Mouse (Mus musculus) regulatory T cell (primary cell): ENCODE results near the gene Cntn4.
"Not testable (repeated sequence)": the region's sequence is repeated elsewhere in the genome, so short reads cannot be mapped to it uniquely, and the experiment has no call there.

ENCODE experiments used
- in situ Hi-C: fragments of 300-600 bp; cut with MboI, MseI; formaldehyde crosslinking; loops from one replicate; pipeline ENCODE4 v1.15.1; 2025; ENCODE audit warnings: high pct_unique_total_duplicates

Cntn4 gene

DNA sequence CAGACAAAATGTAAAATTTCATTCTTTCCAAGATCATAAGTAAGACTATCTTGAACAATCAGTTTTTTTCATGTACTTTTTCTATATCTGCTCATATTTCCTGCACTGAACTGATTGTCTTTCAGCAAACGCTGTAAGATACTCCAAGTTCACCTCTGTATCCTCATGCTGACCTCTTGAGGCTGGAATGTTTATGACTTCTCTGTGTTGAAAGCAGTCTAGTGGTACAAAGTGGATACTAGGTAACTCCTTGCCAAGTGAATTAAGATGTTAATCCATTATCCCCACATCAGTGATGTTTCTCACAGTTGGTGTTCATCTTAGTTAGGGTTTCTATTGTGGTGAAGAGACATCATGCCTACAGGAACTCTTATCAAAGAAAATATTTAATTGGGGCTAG, 651.5 kb downstream of the Cntn4 start:
- in situ Hi-C loops: no loop called here

DNA sequence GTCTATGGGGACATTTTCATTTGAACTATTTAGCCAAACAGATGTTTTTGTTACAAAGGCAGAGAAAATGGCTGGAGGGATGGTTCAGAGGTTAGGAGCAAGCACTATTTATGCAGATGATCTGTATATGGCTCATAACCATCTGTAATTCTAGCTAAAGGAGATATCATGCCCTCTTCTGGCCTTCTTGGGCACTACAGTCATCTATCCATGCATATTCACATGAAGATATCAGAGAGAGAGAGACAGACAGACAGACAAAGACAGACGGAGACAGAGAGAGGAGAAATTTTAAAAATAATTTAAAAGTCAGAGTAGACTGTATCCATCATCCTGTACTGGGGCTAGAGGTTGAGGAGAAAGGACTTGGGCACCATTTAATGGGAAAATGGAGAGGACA, 652.2 kb downstream of the Cntn4 start:
- in situ Hi-C loops: no loop called here

DNA sequence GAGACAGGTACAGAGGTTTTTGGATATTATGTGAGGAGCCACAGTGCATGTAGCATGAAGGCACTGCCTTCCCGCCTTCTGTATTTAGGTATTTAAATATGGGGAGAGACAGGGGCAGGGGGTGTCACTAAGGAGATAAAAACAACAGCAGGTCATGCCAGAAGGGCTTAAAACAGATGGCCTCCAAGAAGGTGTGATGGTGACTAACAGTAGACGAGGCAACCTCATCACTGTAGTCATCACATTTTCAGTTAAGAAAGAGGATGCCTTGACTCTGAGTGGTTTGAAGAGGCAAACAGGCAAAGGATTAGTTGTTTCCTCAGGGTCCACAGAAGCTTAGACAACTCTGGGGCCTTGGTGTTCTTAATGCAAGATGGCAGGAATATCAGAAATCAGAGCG, 655.0 kb downstream of the Cntn4 start:
- in situ Hi-C loops: no loop called here

DNA sequence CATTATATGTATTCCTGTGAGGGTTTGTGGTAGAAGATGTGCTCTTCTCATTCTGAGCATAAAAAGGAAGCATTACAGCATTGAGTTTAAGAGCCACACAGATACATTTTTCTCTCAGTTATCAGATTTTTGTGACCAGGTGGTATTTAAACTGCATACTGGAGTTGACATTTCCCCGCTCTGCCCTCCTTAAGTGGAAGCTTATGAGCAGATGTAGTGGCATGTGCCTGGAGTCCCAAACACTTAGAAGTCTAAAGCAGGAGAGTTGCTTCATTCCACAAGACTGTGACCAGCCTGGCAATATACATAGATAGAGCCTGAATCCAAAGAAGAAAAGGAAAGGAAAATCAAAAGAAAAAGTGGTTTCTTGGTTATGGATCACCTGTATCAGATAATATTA, 655.5 kb downstream of the Cntn4 start:
- in situ Hi-C loops: no loop called here

DNA sequence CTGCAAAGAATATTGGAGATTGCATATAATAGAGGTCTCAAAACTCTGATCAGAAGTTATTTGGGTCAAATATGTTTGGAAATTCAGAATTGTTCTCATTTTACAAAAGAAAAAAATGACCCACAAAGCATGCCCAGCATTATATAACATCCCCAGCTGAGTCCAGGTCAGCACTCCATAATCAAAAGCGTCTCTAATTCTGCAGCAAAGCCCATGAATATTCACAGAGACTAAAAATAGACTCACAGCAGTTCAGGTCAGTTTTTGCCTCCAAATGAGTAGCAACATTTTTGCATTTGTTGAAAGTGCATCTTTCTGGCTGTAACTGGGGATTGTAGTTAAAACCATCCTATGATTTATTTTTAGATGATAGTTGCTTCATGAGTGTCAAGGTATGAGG, 657.6 kb downstream of the Cntn4 start:
- in situ Hi-C loops: no loop called here

DNA sequence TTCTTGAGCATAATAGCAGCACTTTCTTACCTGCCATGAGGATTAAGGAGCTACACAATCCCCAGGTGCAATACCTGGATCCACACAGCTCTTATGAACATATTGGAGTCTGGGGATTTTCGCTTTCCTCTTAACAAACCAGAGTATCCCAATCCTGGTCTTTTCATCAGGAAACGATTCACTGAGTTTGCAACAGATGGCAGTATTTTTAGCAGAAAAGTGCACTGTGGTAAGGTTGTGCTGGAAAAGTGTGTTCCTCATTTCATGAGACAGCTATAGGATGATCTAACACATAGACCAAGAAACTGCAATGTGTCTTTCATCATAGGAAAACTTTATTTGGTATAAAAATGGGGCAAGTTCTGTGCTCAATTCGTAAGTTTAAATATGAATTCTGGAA, 659.3 kb downstream of the Cntn4 start:
- in situ Hi-C loops: no loop called here

DNA sequence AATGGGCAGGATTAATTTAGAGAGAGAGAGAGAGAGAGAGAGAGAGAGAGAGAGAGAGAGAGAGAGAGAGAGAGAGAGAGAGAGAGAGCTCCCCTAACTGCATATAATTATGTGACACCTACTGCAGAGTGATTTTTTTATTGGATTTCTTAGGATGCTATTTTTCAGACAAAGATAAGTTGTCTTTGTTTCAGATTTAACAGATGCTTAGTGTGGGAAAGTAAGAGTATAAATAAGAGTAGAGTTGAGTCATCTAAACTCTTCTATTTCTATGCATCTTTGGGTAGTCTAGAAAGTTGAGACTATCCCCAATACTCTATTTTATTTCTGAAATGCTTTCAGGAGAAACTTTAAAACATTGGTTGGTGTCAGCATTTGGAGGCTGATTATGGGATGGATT, 660.4 kb downstream of the Cntn4 start:
- in situ Hi-C loops: no loop called here

DNA sequence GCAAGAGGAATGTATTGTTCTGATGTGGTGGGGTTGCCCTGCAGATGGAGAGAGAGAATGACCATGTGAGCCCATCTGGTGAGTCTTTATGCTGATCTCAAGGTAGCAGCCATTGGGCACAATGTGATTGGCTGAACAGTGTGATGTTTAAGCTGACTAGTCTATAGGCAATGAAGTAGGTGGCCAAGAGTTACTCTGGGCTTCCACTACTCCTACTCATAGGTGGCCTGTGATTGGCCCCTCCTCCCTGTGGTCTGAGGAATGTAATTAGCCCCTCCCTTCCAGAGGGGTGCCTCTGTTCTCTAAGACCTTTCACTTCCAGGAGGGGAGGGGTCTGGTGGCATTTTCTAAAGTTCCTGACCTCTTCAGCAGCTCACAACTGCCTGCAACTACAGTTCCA, 663.7 kb downstream of the Cntn4 start:
- in situ Hi-C loops: no loop called here

DNA sequence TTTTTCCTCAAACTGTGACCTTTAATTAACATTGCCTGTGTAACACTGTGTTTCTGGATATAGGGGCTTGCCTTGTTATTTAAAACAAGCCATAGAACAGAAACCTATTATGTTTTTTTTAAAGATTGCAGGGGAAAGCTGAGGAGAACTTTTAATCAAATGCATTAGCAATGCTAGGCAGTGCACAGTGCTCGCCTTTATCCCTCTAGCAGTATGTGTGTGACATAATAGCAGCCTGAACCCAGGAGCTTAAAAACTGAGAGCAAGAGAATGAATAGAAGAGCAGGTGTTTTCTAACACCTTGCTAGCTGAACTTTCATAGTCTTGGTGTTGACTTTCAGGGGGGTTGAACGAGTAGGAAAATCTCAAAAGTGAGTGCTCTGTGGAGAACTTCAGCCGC, 672.6 kb downstream of the Cntn4 start:
- in situ Hi-C loops: no loop called here

DNA sequence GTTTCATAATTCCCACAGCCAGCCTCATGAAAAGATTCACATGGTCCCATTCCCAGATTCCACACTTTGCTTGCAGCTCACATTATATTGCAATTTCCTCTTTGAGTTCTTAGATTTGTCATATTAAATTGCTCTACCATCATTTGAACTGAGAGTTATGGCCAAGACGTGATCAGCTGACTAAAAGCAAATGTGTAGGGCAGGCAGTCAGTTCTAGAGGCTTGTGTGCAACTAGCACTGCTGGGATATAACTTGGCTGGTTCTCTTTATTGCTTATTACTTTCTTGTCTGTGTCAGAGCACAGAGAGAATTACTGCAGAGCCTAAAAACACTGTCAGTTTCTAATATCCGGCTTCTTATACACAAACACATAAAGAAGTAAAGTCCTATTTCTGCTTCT, 673.9 kb downstream of the Cntn4 start:
- in situ Hi-C loops: no loop called here

DNA sequence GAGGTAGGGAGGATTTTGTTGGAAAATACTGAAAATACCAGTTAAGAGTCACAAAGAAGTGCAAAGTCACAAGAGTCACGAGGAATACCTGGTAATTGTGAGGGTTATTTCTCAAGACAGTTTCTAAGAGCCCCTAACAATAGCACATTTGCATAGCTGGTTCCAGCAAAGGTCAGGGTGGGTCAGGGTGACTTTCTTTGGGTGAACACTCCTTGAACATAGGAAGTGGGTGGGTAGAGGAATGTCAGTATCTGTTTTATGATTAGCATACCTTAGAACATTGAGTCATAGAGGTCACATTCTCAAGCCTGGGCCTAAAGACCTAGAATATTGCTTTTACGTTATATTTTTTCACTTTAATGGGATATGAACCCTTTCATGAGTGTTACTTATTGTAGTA, 681.3 kb downstream of the Cntn4 start:
- in situ Hi-C loops: not testable (repeated sequence)

DNA sequence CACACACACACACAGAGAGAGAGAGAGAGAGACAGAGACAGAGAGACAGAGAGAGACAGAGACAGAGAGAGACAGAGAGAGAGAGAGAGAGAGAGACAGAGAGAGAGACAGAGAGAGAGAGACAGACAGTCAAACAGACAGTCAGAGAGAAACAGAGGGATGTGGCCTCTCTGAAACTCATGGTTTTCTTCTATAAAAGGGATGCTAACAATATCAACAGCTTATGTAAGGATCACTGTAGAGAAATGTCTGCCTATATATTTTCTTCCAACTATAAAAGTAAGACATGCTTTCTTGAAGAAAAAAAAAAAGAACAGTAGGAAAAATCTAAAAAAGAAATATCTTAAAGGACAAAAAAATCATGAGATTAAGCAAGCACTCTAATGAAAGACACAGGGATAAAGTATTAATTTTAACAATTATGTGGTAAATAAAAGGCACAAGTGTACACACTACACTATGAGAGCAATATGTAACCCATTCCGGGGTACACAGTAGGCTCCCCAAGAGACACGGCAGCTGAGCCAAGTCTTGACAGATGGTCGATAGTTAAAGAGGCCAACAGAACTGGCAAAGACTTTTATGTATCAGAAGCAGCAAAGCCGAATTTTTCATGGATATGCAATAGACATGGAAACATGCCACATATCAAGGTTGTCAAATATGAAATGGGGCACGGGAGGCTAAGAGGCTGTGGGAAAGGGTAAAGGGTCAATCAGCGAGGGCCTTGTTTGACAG, 704.0 kb downstream of the Cntn4 start:
- in situ Hi-C loops: no loop called here

DNA sequence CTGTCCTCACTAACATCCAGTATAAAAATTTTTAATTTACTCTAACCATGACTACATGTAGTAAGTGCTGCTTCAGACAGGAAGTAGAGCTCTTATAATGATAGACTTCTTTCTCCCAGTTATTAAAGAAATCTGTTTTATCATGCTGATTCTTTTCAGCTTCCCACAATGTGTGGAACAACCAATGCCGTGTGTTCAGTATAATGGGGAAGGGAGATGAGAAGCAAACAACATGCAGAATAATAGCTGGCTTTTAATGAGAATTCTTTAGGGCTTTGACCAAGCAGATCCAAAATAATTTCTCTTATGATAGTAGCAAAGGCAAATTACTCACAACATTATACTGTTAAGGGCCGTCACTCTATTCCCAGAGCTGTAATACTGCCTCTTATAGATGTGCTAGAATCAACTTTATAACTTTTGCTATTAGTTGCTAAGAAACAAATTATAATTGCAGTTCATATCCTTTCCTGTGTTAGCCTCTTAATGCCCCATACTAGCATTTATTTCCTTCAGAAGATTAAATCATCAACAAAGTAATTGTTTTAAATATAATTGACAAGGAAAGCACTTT, 710.5 kb downstream of the Cntn4 start:
- in situ Hi-C loops: no loop called here

DNA sequence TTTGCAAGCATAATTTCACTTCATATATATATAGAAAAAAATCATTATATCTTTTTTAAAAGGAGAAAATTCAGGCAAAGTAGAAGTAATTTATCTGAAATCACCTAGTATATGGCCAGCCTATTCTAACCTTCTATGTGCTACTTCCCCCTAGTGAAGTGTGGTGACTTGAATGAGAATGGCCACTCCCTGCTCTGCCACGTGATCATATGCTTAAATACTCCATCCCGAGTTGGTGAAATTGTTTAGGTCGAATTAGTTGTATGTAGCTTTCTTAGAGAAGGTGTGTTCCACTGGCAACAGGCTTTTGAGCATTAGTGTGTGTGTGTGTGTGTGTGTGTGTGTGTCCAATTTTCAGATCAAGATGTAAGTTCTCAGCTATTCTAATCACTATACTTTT, 730.6 kb downstream of the Cntn4 start:
- in situ Hi-C loops: no loop called here

DNA sequence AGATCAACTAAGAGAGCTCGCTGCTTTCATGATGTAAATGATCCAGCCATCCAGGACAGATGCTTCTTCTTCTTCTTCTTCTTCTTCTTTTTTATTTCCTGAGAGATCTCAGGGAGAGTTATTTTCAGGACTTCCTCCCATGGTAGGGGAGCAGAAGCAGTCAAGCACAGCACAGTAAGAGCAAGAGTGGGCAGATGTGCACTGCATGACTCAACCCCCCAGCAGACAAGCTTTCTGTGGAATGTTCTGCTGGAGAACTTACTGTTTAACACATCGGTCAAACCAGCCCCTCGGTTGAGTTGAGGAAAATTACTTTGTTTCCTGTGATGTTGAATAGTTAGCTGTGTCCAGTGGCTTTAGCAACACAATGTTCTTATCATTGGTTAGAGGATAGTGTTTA, 731.2 kb downstream of the Cntn4 start:
- in situ Hi-C loops: no loop called here

DNA sequence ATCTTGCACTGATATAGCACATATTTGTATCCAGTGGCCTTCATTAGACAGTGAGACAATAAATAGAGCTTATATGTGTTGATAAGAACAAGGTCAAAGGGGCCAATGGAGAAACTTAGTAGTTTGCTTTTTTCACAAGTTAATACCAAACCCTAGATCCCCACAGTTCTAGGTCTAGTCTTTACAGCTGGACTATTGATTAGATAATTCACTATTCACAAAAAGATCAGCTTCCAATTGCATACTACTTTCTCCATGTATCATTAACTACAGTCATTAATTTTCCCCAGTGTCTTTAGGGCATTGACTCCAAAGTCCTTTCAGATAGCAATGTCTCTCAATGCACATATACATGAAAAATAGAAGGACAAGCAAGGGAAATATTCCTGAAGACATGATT, 745.5 kb downstream of the Cntn4 start:
- in situ Hi-C loops: no loop called here

DNA sequence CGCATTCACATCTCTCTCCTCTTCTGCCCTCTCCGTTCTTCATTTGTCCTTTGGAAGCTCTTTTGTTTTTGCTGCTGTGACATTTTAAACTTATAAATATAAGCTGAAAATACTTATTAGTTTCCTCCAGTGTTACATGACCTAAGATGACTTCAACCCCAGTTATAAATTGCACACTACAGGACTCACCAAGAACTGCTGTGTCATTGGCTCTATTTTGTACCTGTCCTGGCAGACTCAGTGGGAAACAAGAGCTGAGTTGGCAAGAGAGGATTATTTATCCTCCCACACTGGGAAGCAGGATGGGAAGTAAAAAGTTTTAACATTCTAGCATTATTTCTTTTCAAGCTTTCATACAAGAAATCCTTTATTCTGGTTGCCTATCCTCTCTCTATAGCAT, 746.0 kb downstream of the Cntn4 start:
- in situ Hi-C loops: no loop called here

DNA sequence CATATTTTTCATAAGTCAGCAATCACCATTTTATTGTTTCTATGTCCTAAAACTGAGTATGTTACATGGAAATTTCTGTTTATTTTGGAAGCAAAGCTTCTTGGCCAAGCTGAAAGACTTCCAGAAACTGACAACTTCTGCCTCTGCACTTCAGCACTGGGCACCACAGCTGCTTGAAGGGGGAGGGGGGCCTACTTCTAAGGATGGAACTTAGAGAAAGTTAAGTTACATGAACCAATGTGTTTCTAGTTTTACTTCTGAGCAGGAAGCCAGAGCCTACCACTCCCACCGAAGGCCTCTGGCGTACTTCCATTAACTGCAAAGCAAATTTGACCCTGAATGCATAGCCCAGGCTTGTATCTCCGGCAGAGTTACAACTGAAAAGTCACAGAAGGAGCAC, 749.2 kb downstream of the Cntn4 start:
- in situ Hi-C loops: no loop called here

DNA sequence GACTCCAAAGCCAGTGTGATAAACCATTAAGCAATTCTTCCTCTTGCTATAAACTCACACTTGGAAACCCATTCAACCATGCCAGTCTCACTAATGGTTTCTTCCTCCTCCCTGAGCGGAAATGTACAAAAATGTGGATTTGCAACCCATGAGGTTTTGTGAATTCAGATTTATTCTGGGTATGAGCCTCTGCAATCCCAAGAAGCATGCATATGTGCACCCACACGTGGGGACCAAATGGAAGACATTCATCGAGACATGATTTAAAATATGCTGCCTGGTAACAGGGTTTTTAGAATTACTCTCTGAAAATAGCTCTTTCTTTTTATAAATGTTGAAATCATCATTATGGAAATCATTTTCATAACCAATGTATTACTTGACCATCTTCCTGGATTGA, 754.0 kb downstream of the Cntn4 start:
- in situ Hi-C loops: no loop called here

DNA sequence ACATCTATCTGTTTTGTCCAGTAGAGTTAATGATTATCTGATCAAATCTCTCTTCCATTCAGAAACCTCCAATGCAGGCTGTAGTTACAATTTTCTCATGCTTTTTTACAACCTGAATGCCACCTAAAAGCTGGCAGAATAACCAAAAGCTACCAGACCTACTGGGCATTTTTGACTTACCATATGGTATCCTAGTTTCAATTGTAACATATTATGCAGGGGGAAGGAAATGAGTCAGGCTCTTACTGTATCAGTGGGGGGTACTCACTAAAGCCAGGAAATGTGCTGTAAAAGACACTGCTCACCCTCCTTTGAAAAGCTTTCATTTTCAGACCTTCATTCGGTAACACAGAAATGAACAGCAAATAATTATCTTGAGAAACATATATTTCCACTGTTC, 763.3 kb downstream of the Cntn4 start:
- in situ Hi-C loops: no loop called here

DNA sequence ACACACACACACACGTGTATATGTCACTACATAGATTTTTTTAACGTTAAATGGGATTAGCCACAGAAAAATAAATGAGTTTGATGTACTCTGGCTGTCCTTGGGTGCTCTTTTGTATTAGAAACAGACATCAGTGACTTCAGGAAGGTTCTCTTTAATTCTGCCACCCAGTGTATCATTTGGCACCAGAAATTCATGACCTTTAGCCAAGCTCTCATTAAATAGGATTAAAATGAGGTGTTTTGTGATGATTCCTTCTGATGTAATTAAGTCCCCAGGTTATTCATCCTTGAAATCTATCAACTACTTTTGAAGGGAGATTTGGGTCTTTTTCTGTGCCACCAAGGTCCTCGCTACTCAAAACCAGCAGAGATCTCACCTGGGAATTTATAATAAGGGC, 763.8 kb downstream of the Cntn4 start:
- in situ Hi-C loops: no loop called here

DNA sequence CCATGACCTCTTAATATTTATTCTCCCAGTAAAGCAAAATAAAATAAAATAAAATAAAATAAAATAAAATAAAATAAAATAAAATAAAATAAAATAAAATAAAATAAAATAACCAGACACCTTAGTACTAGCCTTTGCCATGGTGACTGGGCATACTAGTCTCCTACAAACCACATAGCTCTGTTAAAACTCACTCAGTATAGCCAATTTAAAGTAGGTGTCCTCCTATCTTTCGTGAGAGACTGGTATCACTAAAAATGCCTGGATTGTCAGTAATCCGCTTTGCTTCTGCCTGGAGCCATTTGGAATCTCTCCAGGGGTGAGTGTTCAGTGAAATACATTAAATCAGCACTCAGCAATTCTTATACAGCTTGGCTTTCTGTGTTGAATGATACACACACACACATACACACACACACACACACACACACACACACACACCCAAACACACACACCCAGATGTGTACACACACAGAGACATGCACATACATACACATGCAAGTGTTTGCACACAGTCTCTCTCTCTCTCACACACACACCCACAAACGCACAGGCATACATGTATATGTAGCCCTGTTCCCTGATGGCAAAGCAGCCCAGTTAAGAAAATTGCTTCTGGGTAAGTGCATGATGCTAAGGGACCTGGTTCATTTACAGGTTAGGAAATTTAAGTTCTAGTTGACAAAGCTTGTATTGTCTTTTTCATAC, 776.8 kb downstream of the Cntn4 start:
- in situ Hi-C loops: no loop called here

DNA sequence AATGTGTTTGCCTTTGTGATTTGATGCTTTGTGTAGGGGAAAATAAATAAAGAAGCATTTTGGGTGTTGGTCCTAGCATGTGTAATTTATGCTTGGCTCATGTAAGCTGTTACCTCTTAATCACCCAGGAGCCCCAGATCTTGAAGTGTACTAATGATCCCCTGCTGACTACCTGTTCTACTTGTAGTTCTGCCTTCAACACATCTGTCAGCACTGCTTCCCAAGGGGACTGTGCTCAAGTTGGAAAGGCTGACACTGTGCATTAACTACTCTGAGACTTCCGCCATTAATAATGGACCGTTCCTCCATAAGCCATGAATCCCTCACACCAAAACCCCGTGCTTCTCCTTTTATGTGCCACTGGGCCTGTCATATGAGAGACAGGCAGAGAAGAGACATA, 778.2 kb downstream of the Cntn4 start:
- in situ Hi-C loops: no loop called here
